Mouse (Mus musculus): ENCODE results near the gene Gm20481. TPM values are rescaled to one million over a fixed set of nuclear protein-coding genes. Genes with fewer than 3 reads are reported as not detected.
"Not testable (repeated sequence)": the region's sequence is repeated elsewhere in the genome, so short reads cannot be mapped to it uniquely, and the experiment has no call there.

The Gm20481 gene
- polyA plus RNA-seq, 1 experiment from 2014 or later: not detected

DNA sequence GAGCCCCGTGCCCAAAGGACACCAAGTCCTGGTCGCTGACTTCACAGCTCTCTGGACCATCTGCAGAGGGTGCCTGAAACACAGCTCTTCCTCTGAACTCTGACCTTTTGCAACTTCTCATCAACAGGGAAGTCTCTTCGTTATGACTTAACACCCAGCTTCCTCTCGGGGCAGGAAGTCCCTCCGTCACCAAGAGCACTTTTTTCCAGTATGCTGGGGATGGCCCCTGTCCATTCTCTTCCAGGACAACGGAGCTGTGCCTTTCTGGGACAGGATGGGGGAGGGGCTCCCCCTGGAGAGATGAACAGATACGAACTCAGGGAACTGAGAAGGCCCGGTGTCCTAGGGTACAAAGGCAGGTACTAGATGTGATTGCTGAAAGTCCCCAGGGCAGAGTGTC, 34.9 kb upstream of the Gm20481 start:
- no peaks in the 10 kb centered on the region for H3K9me3 ChIP-seq (replicated peaks; ENCODE audit: control insufficient read depth, low read length, poor library complexity, severe bottlenecking)
- H3K4me3 ChIP-seq (ENCODE audit: low read depth, low read length): no peak overlapping the region
- peaks cover 9% of the 10 kb centered on the region; the same call in 1 of the 2 replicates for H3K36me3 ChIP-seq (ENCODE audit: control insufficient read depth, insufficient read depth, low read length)
- H3K4me2 ChIP-seq (ENCODE audit: low read length): no peak overlapping the region
- WGBS: 58% methylated on average over 8 of the region's 8 CpGs
- no peak overlapping the region for H3K9ac ChIP-seq (ENCODE audit: low read depth, low read length)
- H3K27ac ChIP-seq (ENCODE audit: low read length): no peak overlapping the region
- no peak for ATAC-seq
- H3K4me1 ChIP-seq (ENCODE audit: control insufficient read depth, insufficient read depth, low read length): peaks cover 7% of the 10 kb centered on the region
- no peaks in the 10 kb centered on the region for H3K27me3 ChIP-seq (ENCODE audit: control insufficient read depth, insufficient read depth, low read depth, low read length)

GRCm38 (mm10) chr17:34937960-34938505, 31.7 kb upstream of the Gm20481 start:
- peaks cover 9% of the 10 kb centered on the region; the same call in 1 of the 2 replicates for H3K36me3 ChIP-seq (ENCODE audit: control insufficient read depth, insufficient read depth, low read length)
- H3K27ac ChIP-seq (ENCODE audit: low read length): no peak overlapping the region
- 89% methylated on average over 6 of the region's 6 CpGs for WGBS
- 0 out of 2 replicates have a peak, but pooled peaks cover 2% of the 10 kb centered on the region for H3K4me1 ChIP-seq (ENCODE audit: control insufficient read depth, insufficient read depth, low read length)
- no peak for ATAC-seq
- no peaks in the 10 kb centered on the region for H3K27me3 ChIP-seq (ENCODE audit: control insufficient read depth, insufficient read depth, low read depth, low read length)
- H3K4me2 ChIP-seq (ENCODE audit: low read length): no peak overlapping the region
- no peak overlapping the region for H3K4me3 ChIP-seq (ENCODE audit: low read depth, low read length)
- H3K9ac ChIP-seq (ENCODE audit: low read depth, low read length): no peak overlapping the region
- H3K9me3 ChIP-seq (replicated peaks; ENCODE audit: control insufficient read depth, low read length, poor library complexity, severe bottlenecking): no peaks in the 10 kb centered on the region

DNA sequence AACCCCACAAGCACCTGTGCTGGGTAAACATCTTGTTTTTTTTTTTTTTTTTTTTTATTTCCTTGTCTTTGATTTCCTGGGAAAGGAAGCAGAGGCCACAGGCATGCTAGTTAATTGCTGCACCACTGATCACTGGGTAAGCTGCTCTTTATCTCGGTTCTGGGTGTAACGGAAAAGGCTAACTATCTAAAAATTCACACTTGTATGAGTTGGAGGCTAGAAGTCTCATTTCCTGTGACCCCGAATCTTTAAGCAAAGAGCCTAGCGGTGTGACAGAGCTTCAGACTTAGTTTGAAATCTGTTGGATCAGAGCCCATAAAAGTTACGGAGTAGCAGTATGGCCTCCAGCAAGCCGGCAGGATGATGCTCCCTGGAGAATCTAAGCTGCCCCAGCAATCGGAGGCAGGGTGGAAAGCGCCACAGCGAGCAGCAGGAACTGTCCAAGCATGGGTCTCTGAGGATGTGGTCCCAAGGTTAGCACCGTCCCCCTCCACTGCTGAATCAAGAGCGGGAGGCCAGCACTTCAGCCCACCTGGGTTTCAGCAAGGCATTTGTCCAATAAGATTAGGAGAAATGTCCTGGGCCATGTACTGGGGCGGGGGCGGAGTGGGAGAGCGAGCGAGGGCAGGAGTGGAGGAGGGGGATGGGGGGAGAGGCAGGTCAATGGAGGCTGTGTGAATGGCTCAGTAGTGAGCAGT, 28.2 kb upstream of the Gm20481 start:
- Histone ChIP-seq H3K4me2 (ENCODE audit: low read length) (peak overlapping the region; percentile 29), H3K4me3 (ENCODE audit: low read depth, low read length) (peak overlapping the region; percentile 13), H3K9ac (ENCODE audit: low read depth, low read length) (peak overlapping the region; percentile 38; the same call in 1 of the 2 replicates), H3K9me3 (replicated peaks; ENCODE audit: control insufficient read depth, low read length, poor library complexity, severe bottlenecking) (no peaks in the 10 kb centered on the region), H3K27ac (ENCODE audit: low read length) (no peak overlapping the region), H3K4me1 (ENCODE audit: control insufficient read depth, insufficient read depth, low read length) (0 out of 2 replicates have a peak, but pooled peaks cover 2% of the 10 kb centered on the region), H3K27me3 (ENCODE audit: control insufficient read depth, insufficient read depth, low read depth, low read length) (no peaks in the 10 kb centered on the region), H3K36me3 (ENCODE audit: control insufficient read depth, insufficient read depth, low read length) (no peaks in the 10 kb centered on the region)
- ATAC-seq: no peak
- WGBS: 6% methylated on average over 15 of the region's 15 CpGs

GRCm38 (mm10) chr17:34943128-34943815, 26.4 kb upstream of the Gm20481 start:
- no peak overlapping the region for H3K9ac ChIP-seq (ENCODE audit: low read depth, low read length)
- no peaks in the 10 kb centered on the region for H3K9me3 ChIP-seq (replicated peaks; ENCODE audit: control insufficient read depth, low read length, poor library complexity, severe bottlenecking)
- H3K4me3 ChIP-seq (ENCODE audit: low read depth, low read length): no peak overlapping the region
- ATAC-seq: no peak
- 0 out of 2 replicates have a peak, but pooled peaks cover 2% of the 10 kb centered on the region for H3K4me1 ChIP-seq (ENCODE audit: control insufficient read depth, insufficient read depth, low read length)
- no peaks in the 10 kb centered on the region for H3K36me3 ChIP-seq (ENCODE audit: control insufficient read depth, insufficient read depth, low read length)
- no peaks in the 10 kb centered on the region for H3K27me3 ChIP-seq (ENCODE audit: control insufficient read depth, insufficient read depth, low read depth, low read length)
- no peak overlapping the region for H3K4me2 ChIP-seq (ENCODE audit: low read length)
- 86% methylated on average over 4 of the region's 4 CpGs for WGBS
- H3K27ac ChIP-seq (ENCODE audit: low read length): no peak overlapping the region

- ATAC-seq: no peak
- Histone ChIP-seq H3K4me3 (ENCODE audit: low read depth, low read length) (no peak overlapping the region), H3K27ac (ENCODE audit: low read length) (no peak overlapping the region), H3K9ac (ENCODE audit: low read depth, low read length) (no peak overlapping the region), H3K9me3 (replicated peaks; ENCODE audit: control insufficient read depth, low read length, poor library complexity, severe bottlenecking) (no peaks in the 10 kb centered on the region), H3K4me1 (ENCODE audit: control insufficient read depth, insufficient read depth, low read length) (0 out of 2 replicates have a peak, but pooled peaks cover 2% of the 10 kb centered on the region), H3K27me3 (ENCODE audit: control insufficient read depth, insufficient read depth, low read depth, low read length) (no peaks in the 10 kb centered on the region), H3K36me3 (ENCODE audit: control insufficient read depth, insufficient read depth, low read length) (peaks cover under 1% of the 10 kb centered on the region; the same call in 1 of the 2 replicates), H3K4me2 (ENCODE audit: low read length) (no peak overlapping the region)
Observed at GRCm38 (mm10) chr17:34944362-34944761, 25.4 kb upstream of the Gm20481 start.

GRCm38 (mm10) chr17:34946486-34947140, 23.1 kb upstream of the Gm20481 start:
- peaks cover 7% of the 10 kb centered on the region; the same call in 1 of the 2 replicates for H3K36me3 ChIP-seq (ENCODE audit: control insufficient read depth, insufficient read depth, low read length)
- H3K27me3 ChIP-seq (ENCODE audit: control insufficient read depth, insufficient read depth, low read depth, low read length): no peaks in the 10 kb centered on the region
- no peak overlapping the region for H3K9ac ChIP-seq (ENCODE audit: low read depth, low read length)
- no peak overlapping the region for H3K27ac ChIP-seq (ENCODE audit: low read length)
- H3K4me1 ChIP-seq (ENCODE audit: control insufficient read depth, insufficient read depth, low read length): peaks cover 14% of the 10 kb centered on the region
- H3K4me3 ChIP-seq (ENCODE audit: low read depth, low read length): no peak overlapping the region
- no peaks in the 10 kb centered on the region for H3K9me3 ChIP-seq (replicated peaks; ENCODE audit: control insufficient read depth, low read length, poor library complexity, severe bottlenecking)
- no peak for ATAC-seq
- WGBS: 97% methylated on average over 5 of the region's 5 CpGs
- H3K4me2 ChIP-seq (ENCODE audit: low read length): no peak overlapping the region

DNA sequence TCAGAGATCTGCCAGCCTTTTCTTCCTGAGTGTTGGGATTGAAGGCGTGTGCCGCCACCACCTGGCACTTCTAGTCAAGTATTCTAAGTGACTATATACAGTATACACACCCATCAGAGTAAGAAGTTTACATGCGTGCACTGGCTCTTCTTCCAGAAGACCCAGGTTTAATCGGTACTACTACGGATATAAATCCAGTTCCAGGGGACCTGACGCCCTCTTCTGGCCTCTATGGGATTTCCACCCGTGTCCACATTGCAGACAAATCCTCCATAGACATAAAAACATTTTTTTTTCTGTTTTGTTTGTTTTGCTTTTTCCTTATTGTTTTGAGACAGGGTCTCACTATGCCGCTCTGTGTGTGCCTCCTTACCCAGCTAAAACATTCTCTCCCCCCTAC, 22.1 kb upstream of the Gm20481 start:
- no peaks in the 10 kb centered on the region for H3K27me3 ChIP-seq (ENCODE audit: control insufficient read depth, insufficient read depth, low read depth, low read length)
- no peaks in the 10 kb centered on the region for H3K9me3 ChIP-seq (replicated peaks; ENCODE audit: control insufficient read depth, low read length, poor library complexity, severe bottlenecking)
- no peak overlapping the region for H3K4me2 ChIP-seq (ENCODE audit: low read length)
- H3K4me1 ChIP-seq (ENCODE audit: control insufficient read depth, insufficient read depth, low read length): peaks cover 14% of the 10 kb centered on the region
- no peak overlapping the region for H3K9ac ChIP-seq (ENCODE audit: low read depth, low read length)
- H3K4me3 ChIP-seq (ENCODE audit: low read depth, low read length): no peak overlapping the region
- 30% methylated on average over 8 of the region's 8 CpGs for WGBS
- peaks cover 7% of the 10 kb centered on the region; the same call in 1 of the 2 replicates for H3K36me3 ChIP-seq (ENCODE audit: control insufficient read depth, insufficient read depth, low read length)
- no peak for ATAC-seq
- H3K27ac ChIP-seq (ENCODE audit: low read length): no peak overlapping the region

DNA sequence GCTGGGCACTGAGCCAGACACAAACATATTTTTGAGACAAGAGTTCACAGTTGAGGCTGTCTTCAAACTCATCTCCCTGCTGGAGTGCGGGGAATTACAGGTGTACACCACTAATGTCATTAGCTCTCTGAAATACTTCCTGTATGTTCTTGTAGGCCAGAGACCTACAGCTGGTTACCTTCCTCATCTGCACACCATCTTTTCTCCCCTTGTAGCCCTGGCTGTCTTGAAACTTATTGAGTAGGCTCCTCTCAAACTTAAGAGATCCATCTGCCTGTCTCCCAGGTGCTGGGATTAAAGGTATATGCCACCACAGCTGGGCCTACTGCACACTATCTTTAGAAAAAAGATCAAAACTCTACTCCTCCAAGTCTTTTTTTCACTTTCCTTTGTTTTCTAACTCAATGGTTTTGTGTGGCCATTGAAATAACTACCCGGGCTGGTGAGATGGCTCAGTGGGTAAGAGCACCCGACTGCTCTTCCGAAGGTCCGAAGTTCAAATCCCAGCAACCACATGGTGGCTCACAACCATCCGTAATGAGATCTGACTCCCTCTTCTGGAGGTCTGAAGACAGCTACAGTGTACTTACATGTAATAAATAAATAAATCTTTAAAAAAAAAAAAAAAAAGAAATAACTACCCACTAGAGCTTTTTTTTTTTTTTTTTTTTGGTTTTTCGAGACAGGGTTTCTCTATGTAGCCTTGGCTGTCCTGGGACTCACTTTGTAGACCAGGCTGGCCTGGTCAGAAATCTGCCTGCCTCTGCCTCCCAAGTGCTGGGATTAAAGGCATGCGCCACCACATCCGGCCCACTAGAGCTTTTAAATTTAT, 20.8 kb upstream of the Gm20481 start:
- H3K9me3 ChIP-seq (replicated peaks; ENCODE audit: control insufficient read depth, low read length, poor library complexity, severe bottlenecking); H3K27ac ChIP-seq (ENCODE audit: low read length); H3K9ac ChIP-seq (ENCODE audit: low read depth, low read length); H3K27me3 ChIP-seq (ENCODE audit: control insufficient read depth, insufficient read depth, low read depth, low read length); H3K36me3 ChIP-seq (ENCODE audit: control insufficient read depth, insufficient read depth, low read length); H3K4me3 ChIP-seq (ENCODE audit: low read depth, low read length); H3K4me2 ChIP-seq (ENCODE audit: low read length); ATAC-seq: not testable (repeated sequence)
- 59% methylated on average over 9 of the region's 9 CpGs for WGBS
- peaks cover 14% of the 10 kb centered on the region for H3K4me1 ChIP-seq (ENCODE audit: control insufficient read depth, insufficient read depth, low read length)

Data from midbrain, embryonic 16.5 days (tissue).